Mouse (Mus musculus): ENCODE results near the gene Mrto4.

GRCm38 (mm10) chr4:139381452-139381845 lies 29.1 kb upstream of the Mrto4 start:
- TF ChIP-seq MAX (IDR thresholded peaks at IDR 0.05; ENCODE audit: low read depth): no peak
- TF ChIP-seq REST (IDR thresholded peaks at IDR 0.05; ENCODE audit: insufficient read depth, insufficient read length): no peak
- TF ChIP-seq E2F4 (IDR thresholded peaks at IDR 0.05; ENCODE audit: insufficient read depth): no peak
- TF ChIP-seq POLR2A (IDR thresholded peaks at IDR 0.05; ENCODE audit: insufficient read length, low read depth): no peak
